Mouse (Mus musculus): ENCODE measurements around the gene Crabp2.

DNA sequence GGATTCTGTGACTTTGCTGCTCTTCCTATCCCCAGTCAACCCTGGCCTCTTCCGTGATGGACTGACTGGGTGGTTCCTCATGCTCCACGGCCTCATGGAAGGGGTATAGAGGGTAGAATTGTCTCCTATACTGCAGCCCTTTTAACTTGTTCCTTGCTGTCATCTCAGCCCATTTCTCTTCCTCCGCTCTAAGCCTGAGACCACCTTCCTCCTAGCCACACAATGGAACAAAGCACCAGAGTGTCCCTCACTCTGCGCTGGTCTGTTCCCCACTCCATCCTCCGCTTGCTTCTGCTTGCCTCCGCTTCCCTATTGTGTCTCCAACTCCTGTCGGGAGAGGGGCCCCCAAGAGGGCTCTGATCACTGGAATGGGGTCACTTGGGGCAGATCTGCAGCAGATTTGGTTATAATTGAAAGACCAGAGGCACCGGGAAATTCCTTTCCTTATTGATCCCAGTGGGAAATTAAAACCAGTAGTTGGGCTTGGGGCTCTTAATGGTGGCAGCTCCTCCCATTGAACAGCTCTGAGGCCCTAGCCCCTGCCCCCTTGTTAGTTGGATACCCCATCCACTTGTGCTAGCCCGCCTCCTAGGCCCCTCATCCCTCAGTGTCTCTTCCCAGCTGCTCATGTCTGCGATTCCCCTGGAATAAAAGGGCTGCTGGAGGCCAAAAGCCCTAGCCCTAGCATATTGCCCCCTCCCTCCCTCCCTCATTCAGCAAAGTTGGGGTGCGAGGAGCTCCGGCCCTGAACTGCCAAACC is 2.5 kb upstream of the Crabp2 start:
- TF ChIP-seq CTCF (IDR thresholded peaks at IDR 0.05; ENCODE audit: low read depth) (no peak), EP300 (optimal IDR thresholded peaks at IDR 0.05) (no peak)
